Comparison of ENCODE assay signal across 9 mouse cellular contexts in genomic region chr8:83955958-83956218, GRCm38 (mm10). TPM values are rescaled to one million over a fixed set of nuclear protein-coding genes. Genes with fewer than 3 reads are reported as not detected.
DNase-seq lines count a peak whose midpoint lies in the region; ATAC-seq lines count a peak whose summit lies in the region.
"Had no signal": no experiment of that assay in that cellular context is flagged by ENCODE, and none has a peak within 500 bp of the region (broad histone marks: within the 10 kb centered on the region; RNA-seq: fewer than 3 reads in every experiment).

No protein-coding gene starts in this region.

- H3K27ac ChIP-seq in neural tube, embryonic 11.5 days (ENCODE audit: low read depth, low read length), result no peak overlapping the region
- peak overlapping the region; percentile 24; the same call in 1 of the 2 replicates for H3K27ac ChIP-seq in limb, embryonic 15.5 days
- H3K27ac ChIP-seq in stomach, embryonic 16.5 days (ENCODE audit: low read length), result no peak overlapping the region

- H3K27me3 ChIP-seq in neural tube, embryonic 11.5 days (ENCODE audit: control insufficient read depth, insufficient read depth, low read length), result no peaks in the 10 kb centered on the region
- H3K27me3 ChIP-seq in limb, embryonic 15.5 days, result no peaks in the 10 kb centered on the region
- H3K27me3 ChIP-seq in stomach, embryonic 16.5 days (ENCODE audit: control insufficient read depth, insufficient read depth, low read length), result no peaks in the 10 kb centered on the region

- peak overlapping the region; percentile 88 for H3K4me2 ChIP-seq in neural tube, embryonic 11.5 days (ENCODE audit: low read depth)
- peak overlapping the region; percentile 90 for H3K4me2 ChIP-seq in limb, embryonic 15.5 days
- peak overlapping the region; percentile 94 for H3K4me2 ChIP-seq in stomach, embryonic 16.5 days (ENCODE audit: low read depth, low read length)

- peak; percentile 61 for DNase-seq in cerebellum, adult 11-12 months
- DNase-seq in cerebellum, postnatal 36 days, result no peak
- no peak for DNase-seq in neural tube, embryonic 11.5 days (ENCODE audit: low spot score)
- no peak for DNase-seq in neural tube, embryonic 10.5 days (ENCODE audit: extremely low spot score, low spot score)
- no peak for DNase-seq in layer of hippocampus, postnatal 10 days (ENCODE audit: low spot score in 2 of 2)
- DNase-seq in urinary bladder, postnatal 14 days (ENCODE audit: low spot score), result no peak

- whole genome bisulfite sequencing in neural tube, embryonic 11.5 days, result 1% methylated on average over 15 of the region's 15 CpGs
- 2% methylated on average over 15 of the region's 15 CpGs for WGBS in limb, embryonic 15.5 days
- 2% methylated on average over 15 of the region's 15 CpGs for WGBS in stomach, embryonic 16.5 days

- ATAC-seq in neural tube, embryonic 11.5 days (ENCODE audit: insufficient read depth, low FRiP score, low TSS enrichment), result no peak; the same call in 1 of the 2 replicates
- no peak for ATAC-seq in limb, embryonic 15.5 days (ENCODE audit: insufficient number of reproducible peaks, low FRiP score, low TSS enrichment, low read depth)
- ATAC-seq in stomach, embryonic 16.5 days (ENCODE audit: insufficient read depth, low FRiP score), result no peak

- no peaks in the 10 kb centered on the region for H3K9me3 ChIP-seq in neural tube, embryonic 11.5 days (ENCODE audit: control insufficient read depth, low read length)
- H3K9me3 ChIP-seq in limb, embryonic 15.5 days, result no peaks in the 10 kb centered on the region
- no peaks in the 10 kb centered on the region for H3K9me3 ChIP-seq in stomach, embryonic 16.5 days (replicated peaks; ENCODE audit: control insufficient read depth, low read length)

- H3K9ac ChIP-seq in neural tube, embryonic 11.5 days (ENCODE audit: low read length), result peak overlapping the region; percentile 58
- H3K9ac ChIP-seq in limb, embryonic 15.5 days, result peak overlapping the region; percentile 29
- peak overlapping the region; percentile 76 for H3K9ac ChIP-seq in stomach, embryonic 16.5 days (ENCODE audit: low read length)

- no peaks in the 10 kb centered on the region for H3K36me3 ChIP-seq in neural tube, embryonic 11.5 days (ENCODE audit: control insufficient read depth, insufficient read depth, low read length)
- H3K36me3 ChIP-seq in limb, embryonic 15.5 days, result no peaks in the 10 kb centered on the region
- no peaks in the 10 kb centered on the region for H3K36me3 ChIP-seq in stomach, embryonic 16.5 days (ENCODE audit: control insufficient read depth, insufficient read depth, low read length)

- peaks cover 5% of the 10 kb centered on the region; the same call in 1 of the 2 replicates for H3K4me1 ChIP-seq in neural tube, embryonic 11.5 days (ENCODE audit: control insufficient read depth, insufficient read depth, low read length)
- H3K4me1 ChIP-seq in limb, embryonic 15.5 days, result peaks cover 19% of the 10 kb centered on the region
- peaks cover 19% of the 10 kb centered on the region for H3K4me1 ChIP-seq in stomach, embryonic 16.5 days (ENCODE audit: control insufficient read depth, insufficient read depth, low read length)

- H3K4me3 ChIP-seq in neural tube, embryonic 11.5 days (ENCODE audit: low read depth, low read length), result peak overlapping the region; percentile 52
- H3K4me3 ChIP-seq in limb, embryonic 15.5 days, result peak overlapping the region; percentile 65
- H3K4me3 ChIP-seq in stomach, embryonic 16.5 days (replicated peaks; ENCODE audit: low read length), result peak overlapping the region; percentile 80

RNA-seq across cellular contexts. Expression of gene Asf1b, which starts 0.6 kb away (rescaled TPM):
- polyA plus RNA-seq in neural tube, embryonic 11.5 days (2014; fragmentation: Nextera tagmentation; extraction: Ambion mirVana), result 78.4 and 84.2 TPM in 2 replicates
- polyA plus RNA-seq in limb, embryonic 15.5 days (2015; fragmentation: Nextera tagmentation; extraction: Ambion mirVana), result 55.8 and 62.5 TPM in 2 replicates
- 49.4 and 53.1 TPM in 2 replicates for polyA plus RNA-seq in stomach, embryonic 16.5 days (2015; fragmentation: Nextera tagmentation; extraction: Ambion mirVana)
- total RNA-seq in layer of hippocampus, postnatal 10 days (2021), result 1 to 10 TPM; 2.0 to 2.1 TPM

RNA-seq across cellular contexts. Expression of gene Gm10644, which starts 0.9 kb away (rescaled TPM):
- polyA plus RNA-seq in neural tube, embryonic 11.5 days (2014; fragmentation: Nextera tagmentation; extraction: Ambion mirVana), result 0.44 and 0.57 TPM in 2 replicates
- 0.35 and 0.37 TPM in 2 replicates for polyA plus RNA-seq in limb, embryonic 15.5 days (2015; fragmentation: Nextera tagmentation; extraction: Ambion mirVana)
- 0.39 and 0.67 TPM in 2 replicates for polyA plus RNA-seq in stomach, embryonic 16.5 days (2015; fragmentation: Nextera tagmentation; extraction: Ambion mirVana)
- under 1 TPM; 0.22 to 0.37 TPM for total RNA-seq in layer of hippocampus, postnatal 10 days (2021)

RNA-seq across cellular contexts. Expression of gene Prkaca, which starts 16.9 kb away (rescaled TPM):
- 154 and 171 TPM in 2 replicates for polyA plus RNA-seq in neural tube, embryonic 11.5 days (2014; fragmentation: Nextera tagmentation; extraction: Ambion mirVana)
- polyA plus RNA-seq in limb, embryonic 15.5 days (2015; fragmentation: Nextera tagmentation; extraction: Ambion mirVana), result 171 and 227 TPM in 2 replicates
- polyA plus RNA-seq in stomach, embryonic 16.5 days (2015; fragmentation: Nextera tagmentation; extraction: Ambion mirVana), result 49.5 and 79.8 TPM in 2 replicates
- 100 to 1,000 TPM; 240 to 254 TPM for total RNA-seq in layer of hippocampus, postnatal 10 days (2021)

RNA-seq across cellular contexts. Expression of gene Samd1, which starts 41.6 kb away (rescaled TPM):
- polyA plus RNA-seq in neural tube, embryonic 11.5 days (2014; fragmentation: Nextera tagmentation; extraction: Ambion mirVana), result 14.4 and 16.5 TPM in 2 replicates
- 8.8 and 10.6 TPM in 2 replicates for polyA plus RNA-seq in limb, embryonic 15.5 days (2015; fragmentation: Nextera tagmentation; extraction: Ambion mirVana)
- 6.6 and 7.4 TPM in 2 replicates for polyA plus RNA-seq in stomach, embryonic 16.5 days (2015; fragmentation: Nextera tagmentation; extraction: Ambion mirVana)
- total RNA-seq in layer of hippocampus, postnatal 10 days (2021), result 10 to 100 TPM; 54.1 to 56.4 TPM

RNA-seq across cellular contexts. Expression of gene 1700067K01Rik, which starts 45.4 kb away (rescaled TPM):
- 0.70 and 0.77 TPM in 2 replicates for polyA plus RNA-seq in neural tube, embryonic 11.5 days (2014; fragmentation: Nextera tagmentation; extraction: Ambion mirVana)
- polyA plus RNA-seq in limb, embryonic 15.5 days (2015; fragmentation: Nextera tagmentation; extraction: Ambion mirVana), result 0.58 and 1.00 TPM in 2 replicates
- 0.58 and 0.71 TPM in 2 replicates for polyA plus RNA-seq in stomach, embryonic 16.5 days (2015; fragmentation: Nextera tagmentation; extraction: Ambion mirVana)
- under 1 TPM; 0.49 to 0.66 TPM for total RNA-seq in layer of hippocampus, postnatal 10 days (2021)
- total RNA-seq: monocyte, adult 5-6 weeks had no signal
